Mouse (Mus musculus) ES-Bruce4 (cell line): Measurements from ENCODE around the gene Siah1b.

Experiments
- CTCF ChIP-seq: IDR thresholded peaks from one replicate; pipeline ENCODE4 v1.8.1; 2011; ENCODE audit warnings: low read depth, low read length
- POLR2A ChIP-seq: IDR thresholded peaks from one replicate; pipeline ENCODE4 v1.8.1; 2011; ENCODE audit warnings: low read length; ENCODE audit not compliant: insufficient read depth

GRCm38 (mm10) chrX:164035931-164036330 lies 40.4 kb downstream of the Siah1b start:
- no peak for TF ChIP-seq CTCF
- TF ChIP-seq POLR2A, result no peak
